Mouse (Mus musculus): ENCODE data around the gene Hpn. TPM values are rescaled to one million over a fixed set of nuclear protein-coding genes. Genes with fewer than 3 reads are reported as not detected.

Gene Hpn
- polyA plus RNA-seq, 1 experiment from 2014 or later = 1.5 TPM

DNA sequence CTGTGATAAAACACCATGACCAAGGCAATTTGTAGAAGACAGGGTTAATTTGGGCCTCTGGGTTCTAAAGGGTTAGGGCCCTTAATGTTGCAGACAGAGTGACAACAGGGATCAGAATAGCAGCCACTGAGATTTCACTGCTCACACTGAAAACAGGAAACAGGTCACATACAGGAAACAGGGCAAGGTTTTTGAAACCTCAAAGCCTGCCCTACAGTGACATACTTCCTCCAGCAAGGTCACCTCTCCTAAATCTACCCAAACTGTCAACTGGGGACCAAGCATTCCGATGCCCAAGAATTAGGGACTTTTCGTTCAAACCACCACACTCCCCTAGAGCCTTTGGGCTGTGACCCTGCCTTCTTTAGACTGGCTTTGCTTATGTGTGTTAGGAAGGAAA lies 25.4 kb downstream of the Hpn start:
- H3K4me2 ChIP-seq = no peak overlapping the region
- peaks cover 13% of the 10 kb centered on the region; the same call in 1 of the 2 replicates for H3K4me1 ChIP-seq (replicated peaks)
- no peak overlapping the region for H3K27ac ChIP-seq
- H3K27me3 ChIP-seq = no peaks in the 10 kb centered on the region
- no peaks in the 10 kb centered on the region for H3K36me3 ChIP-seq
- no peak overlapping the region for H3K4me3 ChIP-seq
- H3K9ac ChIP-seq = no peak overlapping the region
- 82% methylated on average over 2 of the region's 2 CpGs for WGBS
- ATAC-seq (replicated peaks; ENCODE audit: insufficient number of reproducible peaks, insufficient read depth, low FRiP score, low read depth) = no peak
- no peaks in the 10 kb centered on the region for H3K9me3 ChIP-seq (replicated peaks)

DNA sequence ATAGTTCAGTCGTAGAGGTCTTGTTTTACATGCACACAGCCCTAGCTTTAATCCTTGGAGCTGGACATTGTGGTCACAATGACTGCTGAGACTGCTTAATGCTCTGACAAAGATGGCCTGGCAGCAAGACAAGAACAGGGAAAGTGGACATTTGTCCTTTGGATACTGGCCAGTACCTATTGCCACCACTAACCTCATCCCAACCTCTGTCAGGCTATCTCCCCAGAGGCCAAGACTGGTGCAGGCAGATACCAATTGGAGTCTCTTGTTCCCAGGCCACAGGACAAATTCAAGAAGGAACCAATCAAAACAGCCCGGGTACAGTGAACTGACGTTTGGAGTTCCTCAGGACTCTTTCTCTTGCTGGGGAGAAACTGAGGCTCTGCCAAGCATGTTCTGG lies 26.9 kb downstream of the Hpn start:
- Histone ChIP-seq H3K27me3 (no peaks in the 10 kb centered on the region), H3K9me3 (replicated peaks) (no peaks in the 10 kb centered on the region), H3K4me2 (no peak overlapping the region), H3K27ac (peak overlapping the region; percentile 61), H3K4me3 (no peak overlapping the region), H3K36me3 (no peaks in the 10 kb centered on the region), H3K9ac (no peak overlapping the region), H3K4me1 (replicated peaks) (peaks cover 13% of the 10 kb centered on the region; the same call in 1 of the 2 replicates)
- WGBS = 63% methylated on average over 3 of the region's 3 CpGs
- ATAC-seq (replicated peaks; ENCODE audit: insufficient number of reproducible peaks, insufficient read depth, low FRiP score, low read depth) = no peak

DNA sequence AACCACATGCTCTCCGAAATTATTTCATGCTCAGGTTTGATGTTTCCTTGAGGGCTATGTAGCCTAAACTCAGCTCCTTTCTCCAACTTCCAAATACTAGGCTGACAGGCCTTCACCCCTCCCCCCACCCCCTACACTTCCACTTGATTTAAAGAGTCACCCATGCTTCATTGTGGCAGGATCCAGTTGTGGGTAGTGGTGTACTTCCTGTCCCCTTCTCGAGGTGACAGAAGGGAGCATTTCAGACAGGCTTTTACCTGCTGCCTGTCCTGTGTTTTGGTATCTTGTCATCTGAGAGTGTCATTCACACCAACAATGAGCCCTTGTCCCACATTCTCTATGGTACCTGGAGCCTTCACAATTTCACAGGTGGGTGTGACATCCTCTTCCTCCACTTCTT lies 27.8 kb downstream of the Hpn start:
- ATAC-seq (replicated peaks; ENCODE audit: insufficient number of reproducible peaks, insufficient read depth, low FRiP score, low read depth) = no peak
- Histone ChIP-seq H3K27me3 (no peaks in the 10 kb centered on the region), H3K4me2 (no peak overlapping the region), H3K4me1 (replicated peaks) (peaks cover 13% of the 10 kb centered on the region; the same call in 1 of the 2 replicates), H3K36me3 (no peaks in the 10 kb centered on the region), H3K9me3 (replicated peaks) (no peaks in the 10 kb centered on the region), H3K9ac (no peak overlapping the region), H3K27ac (peak overlapping the region; percentile 61; the same call in 1 of the 2 replicates), H3K4me3 (no peak overlapping the region)
- WGBS = 37% methylated on average over 2 of the region's 2 CpGs

DNA sequence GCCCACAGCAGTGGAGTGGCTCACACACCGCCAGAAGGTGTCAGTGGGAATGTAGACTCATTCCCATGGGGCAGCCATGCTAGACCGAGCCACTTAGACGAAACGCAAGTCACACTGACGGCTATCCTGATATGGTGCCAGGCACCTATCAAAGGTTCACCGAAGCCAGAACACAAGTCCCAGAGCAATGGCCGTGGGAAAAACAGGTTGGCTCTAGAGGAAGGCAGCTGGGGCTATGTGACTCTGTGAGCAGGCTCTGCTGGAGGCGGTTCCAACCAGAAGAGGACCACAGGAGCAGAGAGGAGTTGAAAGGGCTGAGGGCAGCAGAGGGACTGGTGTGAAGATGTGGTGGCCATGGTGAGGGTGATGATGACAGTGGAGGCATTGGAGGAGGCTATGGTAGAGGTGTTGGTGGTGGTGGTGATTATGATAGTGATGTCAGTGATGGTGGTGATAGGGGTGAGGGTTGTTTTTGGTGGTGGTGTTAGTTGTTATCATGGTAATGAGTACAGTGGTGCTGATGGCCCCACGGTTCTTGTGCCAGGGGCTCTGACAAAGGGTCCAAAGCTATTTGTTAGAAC lies 28.8 kb downstream of the Hpn start:
- Histone ChIP-seq H3K4me1 (replicated peaks) (peaks cover 13% of the 10 kb centered on the region; the same call in 1 of the 2 replicates), H3K36me3 (no peaks in the 10 kb centered on the region), H3K27ac (no peak overlapping the region), H3K27me3 (no peaks in the 10 kb centered on the region), H3K9me3 (replicated peaks) (no peaks in the 10 kb centered on the region), H3K9ac (no peak overlapping the region), H3K4me2 (no peak overlapping the region), H3K4me3 (no peak overlapping the region)
- ATAC-seq (replicated peaks; ENCODE audit: insufficient number of reproducible peaks, insufficient read depth, low FRiP score, low read depth) = no peak
- WGBS = 81% methylated on average over 9 of the region's 9 CpGs

DNA sequence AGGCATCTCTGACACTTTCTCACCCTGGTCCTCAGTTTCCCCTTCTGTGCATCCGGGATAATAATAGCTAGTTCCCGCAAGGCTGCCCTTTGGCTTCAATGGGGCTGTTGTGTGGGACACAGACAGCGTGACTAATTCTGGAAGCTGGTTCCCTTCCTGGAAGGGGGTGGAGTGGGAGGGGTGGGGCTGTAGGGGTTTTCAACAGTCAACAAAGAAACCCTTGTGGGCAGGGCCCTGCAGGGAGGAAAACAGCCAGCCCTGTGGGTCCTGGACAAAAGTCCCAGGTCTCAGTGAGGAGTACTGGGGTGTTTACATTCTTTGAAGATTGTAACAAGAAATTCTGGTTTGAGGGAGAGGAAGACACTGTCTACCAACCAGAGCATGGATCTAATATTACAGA lies 29.9 kb downstream of the Hpn start:
- Histone ChIP-seq H3K36me3 (no peaks in the 10 kb centered on the region), H3K9me3 (replicated peaks) (no peaks in the 10 kb centered on the region), H3K27ac (0 out of 2 replicates have a peak overlapping the region, but pooled peaks have one; percentile 8), H3K9ac (no peak overlapping the region), H3K4me2 (no peak overlapping the region), H3K4me1 (replicated peaks) (peaks cover 13% of the 10 kb centered on the region; the same call in 1 of the 2 replicates), H3K4me3 (no peak overlapping the region), H3K27me3 (no peaks in the 10 kb centered on the region; the same call in 1 of the 2 replicates)
- 55% methylated on average over 3 of the region's 3 CpGs for WGBS
- no peak; the same call in 1 of the 2 replicates for ATAC-seq (replicated peaks; ENCODE audit: insufficient number of reproducible peaks, insufficient read depth, low FRiP score, low read depth)

DNA sequence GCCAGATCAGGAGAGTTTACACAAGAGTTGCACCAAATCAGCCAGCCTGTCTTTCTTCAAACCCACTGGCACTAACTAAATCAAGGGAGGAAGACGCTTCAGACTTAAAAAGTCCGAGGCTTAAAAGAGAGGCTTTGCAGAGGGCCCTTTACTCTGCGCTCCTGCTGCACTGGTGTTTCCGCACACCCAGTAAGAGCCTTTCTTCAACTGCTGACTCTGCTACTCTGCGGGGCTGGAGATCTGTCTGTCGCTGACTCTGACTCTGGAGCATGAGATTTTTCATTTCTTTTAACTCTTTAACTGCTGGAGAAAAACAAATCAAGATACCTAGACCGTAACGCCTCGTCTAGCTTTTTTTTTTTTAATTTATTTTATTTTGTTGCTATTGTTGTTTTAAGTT lies 30.9 kb downstream of the Hpn start:
- no peak overlapping the region for H3K27ac ChIP-seq
- 60% methylated on average over 9 of the region's 9 CpGs for WGBS

DNA sequence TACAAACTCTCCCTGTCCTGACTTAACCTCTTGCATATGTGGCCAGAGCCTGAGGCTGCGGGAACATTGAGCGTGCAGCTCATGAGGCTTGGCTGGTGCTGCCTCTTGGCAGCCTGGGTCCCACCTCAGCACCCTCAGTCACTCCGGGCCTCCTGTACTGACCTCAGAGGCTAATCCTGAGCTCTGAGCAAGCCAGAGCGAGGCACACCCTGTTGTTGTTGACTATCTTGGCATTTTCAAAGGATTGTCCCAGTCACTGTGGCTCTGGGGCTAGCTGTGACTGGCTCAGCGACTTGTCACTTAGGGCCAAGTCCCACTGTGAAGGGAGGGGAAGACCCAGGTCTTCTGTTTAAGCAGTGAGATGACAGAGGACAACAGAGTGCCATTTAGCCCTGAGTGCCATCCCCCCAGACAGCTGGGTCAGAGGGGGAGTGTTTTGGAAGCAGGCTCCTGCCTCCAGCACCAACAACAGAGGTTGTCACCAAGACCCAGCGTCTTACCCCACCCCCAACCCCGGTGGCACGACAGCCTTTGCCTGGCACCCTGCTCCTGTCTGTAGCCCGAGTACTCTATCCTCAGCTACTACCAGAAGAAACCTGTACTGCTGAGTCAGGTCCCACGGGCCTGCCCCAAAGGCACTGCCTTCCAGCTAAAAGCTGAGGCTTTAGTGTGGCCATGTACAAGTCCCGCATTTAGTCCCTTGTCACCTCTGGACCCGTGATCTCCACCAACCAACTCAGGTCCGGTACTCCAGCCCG lies 32.1 kb downstream of the Hpn start:
- Histone ChIP-seq H3K4me2 (no peak overlapping the region), H3K27ac (no peak overlapping the region), H3K9ac (no peak overlapping the region), H3K4me1 (replicated peaks) (peaks cover 7% of the 10 kb centered on the region; the same call in 1 of the 2 replicates), H3K4me3 (no peak overlapping the region), H3K27me3 (no peaks in the 10 kb centered on the region; the same call in 1 of the 2 replicates), H3K9me3 (replicated peaks) (no peaks in the 10 kb centered on the region), H3K36me3 (no peaks in the 10 kb centered on the region)
- 72% methylated on average over 14 of the region's 14 CpGs for WGBS
- no peak for ATAC-seq (replicated peaks; ENCODE audit: insufficient number of reproducible peaks, insufficient read depth, low FRiP score, low read depth)

More for the DNA sequence above, 30.9 kb downstream of the Hpn start:
- Histone ChIP-seq H3K4me3 (no peak overlapping the region), H3K27me3 (no peaks in the 10 kb centered on the region; the same call in 1 of the 2 replicates), H3K4me2 (no peak overlapping the region), H3K36me3 (no peaks in the 10 kb centered on the region), H3K9ac (no peak overlapping the region), H3K9me3 (replicated peaks) (no peaks in the 10 kb centered on the region), H3K4me1 (replicated peaks) (peaks cover 13% of the 10 kb centered on the region; the same call in 1 of the 2 replicates)
- ATAC-seq (replicated peaks; ENCODE audit: insufficient number of reproducible peaks, insufficient read depth, low FRiP score, low read depth) = no peak

DNA sequence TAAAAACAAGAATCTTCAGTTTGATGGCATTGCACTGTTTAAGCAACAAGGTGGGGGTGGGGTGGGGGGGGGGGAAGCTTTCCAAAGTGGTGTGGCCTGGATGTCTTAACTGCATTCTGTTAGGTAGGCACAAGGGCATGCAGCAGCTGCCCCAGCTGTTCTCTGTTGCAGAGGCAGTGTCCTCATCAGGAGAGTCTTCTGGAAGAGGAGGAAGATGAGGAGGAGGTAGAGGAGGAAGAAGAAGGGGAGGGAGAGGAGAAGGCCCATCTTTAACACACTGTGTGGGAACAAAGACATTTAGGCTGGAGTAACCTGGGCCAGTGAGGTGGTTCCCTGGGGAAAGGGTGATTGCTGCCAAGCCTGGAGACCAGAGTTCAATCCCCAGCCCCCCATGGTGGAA lies 33.0 kb downstream of the Hpn start:
- no peak overlapping the region for H3K4me3 ChIP-seq
- no peaks in the 10 kb centered on the region for H3K9me3 ChIP-seq (replicated peaks)
- H3K4me2 ChIP-seq = no peak overlapping the region
- H3K9ac ChIP-seq = no peak overlapping the region
- no peak for ATAC-seq (replicated peaks; ENCODE audit: insufficient number of reproducible peaks, insufficient read depth, low FRiP score, low read depth)
- no peak overlapping the region for H3K27ac ChIP-seq
- 0 out of 2 replicates have a peak, but pooled peaks cover 4% of the 10 kb centered on the region for H3K4me1 ChIP-seq (replicated peaks)
- no peaks in the 10 kb centered on the region; the same call in 1 of the 2 replicates for H3K27me3 ChIP-seq
- H3K36me3 ChIP-seq = no peaks in the 10 kb centered on the region

DNA sequence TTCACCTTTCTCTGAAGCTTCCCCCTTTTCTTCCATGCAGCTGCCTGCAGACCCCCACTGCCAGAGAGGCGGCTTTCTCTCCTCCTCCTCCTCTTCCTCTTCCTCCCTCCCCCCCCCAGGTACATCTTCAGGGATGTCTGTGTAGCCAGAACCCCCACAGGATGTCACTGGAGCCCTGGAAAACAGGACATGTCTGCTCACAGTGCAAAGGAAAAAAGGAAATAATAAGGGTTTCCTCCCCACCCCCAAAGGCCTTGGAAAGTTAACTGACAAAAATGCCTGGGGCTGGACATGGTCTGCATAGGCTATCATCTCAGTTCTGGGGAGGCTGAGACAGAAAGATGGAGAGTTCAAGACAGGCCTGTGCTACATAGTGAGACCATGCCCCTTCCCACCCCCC lies 34.0 kb downstream of the Hpn start:
- no peak overlapping the region for H3K9ac ChIP-seq
- no peak for ATAC-seq (replicated peaks; ENCODE audit: insufficient number of reproducible peaks, insufficient read depth, low FRiP score, low read depth)
- H3K27ac ChIP-seq = no peak overlapping the region
- WGBS = 39% methylated on average over 1 of the region's 1 CpGs
- H3K4me3 ChIP-seq = no peak overlapping the region
- H3K4me2 ChIP-seq = no peak overlapping the region
- H3K27me3 ChIP-seq = no peaks in the 10 kb centered on the region; the same call in 1 of the 2 replicates
- no peaks in the 10 kb centered on the region for H3K36me3 ChIP-seq
- H3K9me3 ChIP-seq (replicated peaks) = no peaks in the 10 kb centered on the region
- H3K4me1 ChIP-seq (replicated peaks) = 0 out of 2 replicates have a peak, but pooled peaks cover 4% of the 10 kb centered on the region

DNA sequence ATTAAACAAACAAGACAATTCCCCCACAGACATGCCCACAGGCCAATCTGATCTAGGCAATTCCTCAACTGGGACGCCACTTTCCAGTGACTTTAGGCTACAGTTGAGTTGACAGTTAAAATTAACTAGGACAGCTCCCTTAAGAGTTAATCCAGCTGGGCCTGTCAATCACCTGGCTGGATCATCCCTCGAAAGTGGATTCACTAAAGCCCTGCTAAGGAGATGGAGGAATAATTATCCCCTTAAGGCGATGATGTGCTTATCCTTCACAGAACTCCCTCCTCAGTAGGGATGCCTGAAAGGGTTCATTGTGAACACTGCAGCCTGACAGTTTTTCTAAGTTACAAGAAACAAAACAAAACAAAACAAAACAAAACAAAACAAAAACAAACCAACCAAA lies 34.5 kb downstream of the Hpn start:
- no peaks in the 10 kb centered on the region for H3K9me3 ChIP-seq (replicated peaks)
- H3K4me2 ChIP-seq = no peak overlapping the region

DNA sequence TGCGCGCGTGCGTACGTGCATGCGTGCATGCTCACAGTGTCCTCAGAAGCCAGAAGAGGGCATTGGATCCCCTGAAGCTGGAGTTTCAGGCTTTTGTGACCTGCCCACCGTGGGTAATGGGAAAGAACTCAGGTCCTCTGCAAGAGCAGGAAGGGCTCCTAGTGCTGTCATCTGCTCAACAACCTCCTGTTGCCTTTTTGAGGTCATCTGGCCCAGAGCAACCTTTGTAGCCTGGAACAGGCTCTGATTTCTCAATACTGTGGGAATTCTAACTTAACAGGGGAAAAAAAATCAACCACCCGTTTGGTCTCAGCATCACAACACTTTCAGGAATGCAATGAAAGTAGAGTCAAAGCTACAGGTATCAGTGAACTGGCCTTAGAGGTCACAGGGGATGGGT lies 35.4 kb downstream of the Hpn start:
- H3K27me3 ChIP-seq = no peaks in the 10 kb centered on the region; the same call in 1 of the 2 replicates
- no peak for ATAC-seq (replicated peaks; ENCODE audit: insufficient number of reproducible peaks, insufficient read depth, low FRiP score, low read depth)
- no peaks in the 10 kb centered on the region for H3K4me1 ChIP-seq (replicated peaks)
- WGBS = 82% methylated on average over 8 of the region's 8 CpGs
- H3K9ac ChIP-seq = no peak overlapping the region
- no peak overlapping the region for H3K4me3 ChIP-seq
- H3K4me2 ChIP-seq = no peak overlapping the region
- no peak overlapping the region for H3K27ac ChIP-seq
- H3K36me3 ChIP-seq = no peaks in the 10 kb centered on the region
- H3K9me3 ChIP-seq (replicated peaks) = no peaks in the 10 kb centered on the region

More for the DNA sequence above, 34.5 kb downstream of the Hpn start:
- 58% methylated on average over 3 of the region's 3 CpGs for WGBS
- Histone ChIP-seq H3K27ac (no peak overlapping the region), H3K4me3 (no peak overlapping the region), H3K9ac (no peak overlapping the region), H3K36me3 (no peaks in the 10 kb centered on the region), H3K4me1 (replicated peaks) (0 out of 2 replicates have a peak, but pooled peaks cover 4% of the 10 kb centered on the region), H3K27me3 (no peaks in the 10 kb centered on the region; the same call in 1 of the 2 replicates)
- no peak for ATAC-seq (replicated peaks; ENCODE audit: insufficient number of reproducible peaks, insufficient read depth, low FRiP score, low read depth)
